Mouse (Mus musculus): Measurements from ENCODE around the gene Itga6.

DNA sequence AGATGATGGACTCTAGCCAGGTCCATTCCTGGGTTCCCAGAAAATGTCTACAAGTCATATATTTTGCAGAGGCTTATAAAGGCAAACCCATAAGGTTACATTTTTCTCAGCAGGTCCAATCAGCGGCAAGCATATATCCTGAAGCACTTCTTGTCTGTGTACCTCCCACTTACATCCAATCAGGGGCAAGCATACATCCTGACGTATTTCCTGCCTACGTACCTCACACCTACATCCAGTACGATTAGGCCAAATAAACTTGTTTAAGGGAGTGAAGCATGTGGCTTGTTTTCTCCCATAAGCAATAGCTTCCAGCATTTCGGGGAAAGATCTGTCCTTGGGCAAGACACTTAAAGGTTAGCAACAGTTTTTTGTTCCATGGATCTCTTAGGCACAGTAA is 3.0 kb downstream of the Itga6 start:
- TF ChIP-seq EP300 (IDR thresholded peaks at IDR 0.05) (no peak), CTCF (IDR thresholded peaks at IDR 0.05) (no peak)

All from lung, postnatal 0 days (tissue).